Mouse (Mus musculus): ENCODE data around the gene Fgf11. TPM values are rescaled to one million over a fixed set of nuclear protein-coding genes. Genes with fewer than 3 reads are reported as not detected.
A peak's percentile ranks its signal among the peaks of the same experiment; 100 is the strongest.

The Fgf11 gene
- total RNA-seq, 1 experiment from 2014 or later: not detected

- no peak for ATAC-seq (ENCODE audit: extremely low read depth, insufficient number of reproducible peaks, low FRiP score, poor library complexity, severe bottlenecking)
Measured at GRCm38 (mm10) chr11:69793429-69793828, 8.2 kb downstream of the Fgf11 start.

- ATAC-seq (ENCODE audit: extremely low read depth, insufficient number of reproducible peaks, low FRiP score, poor library complexity, severe bottlenecking): no peak
Measured at GRCm38 (mm10) chr11:69791420-69791819, 10.2 kb downstream of the Fgf11 start.

- ATAC-seq (ENCODE audit: extremely low read depth, insufficient number of reproducible peaks, low FRiP score, poor library complexity, severe bottlenecking): no peak
Measured at GRCm38 (mm10) chr11:69789431-69789830, 12.2 kb downstream of the Fgf11 start.

GRCm38 (mm10) chr11:69787306-69787705, 14.4 kb downstream of the Fgf11 start:
- ATAC-seq (ENCODE audit: extremely low read depth, insufficient number of reproducible peaks, low FRiP score, poor library complexity, severe bottlenecking): no peak

GRCm38 (mm10) chr11:69784793-69785272, 16.8 kb downstream of the Fgf11 start:
- ATAC-seq (ENCODE audit: extremely low read depth, insufficient number of reproducible peaks, low FRiP score, poor library complexity, severe bottlenecking): no peak

GRCm38 (mm10) chr11:69781828-69782227, 19.8 kb downstream of the Fgf11 start:
- no peak for ATAC-seq (ENCODE audit: extremely low read depth, insufficient number of reproducible peaks, low FRiP score, poor library complexity, severe bottlenecking)

- no peak for ATAC-seq (ENCODE audit: extremely low read depth, insufficient number of reproducible peaks, low FRiP score, poor library complexity, severe bottlenecking)
Measured at GRCm38 (mm10) chr11:69778985-69779384, 22.7 kb downstream of the Fgf11 start.

- no peak for ATAC-seq (ENCODE audit: extremely low read depth, insufficient number of reproducible peaks, low FRiP score, poor library complexity, severe bottlenecking)
Measured at GRCm38 (mm10) chr11:69778258-69778982, 23.2 kb downstream of the Fgf11 start.

- peak; percentile 14; the same call in 1 of the 2 replicates for ATAC-seq (ENCODE audit: extremely low read depth, insufficient number of reproducible peaks, low FRiP score, poor library complexity, severe bottlenecking)
Measured at GRCm38 (mm10) chr11:69777504-69778257, 24.0 kb downstream of the Fgf11 start.

- ATAC-seq (ENCODE audit: extremely low read depth, insufficient number of reproducible peaks, low FRiP score, poor library complexity, severe bottlenecking): no peak
Measured at GRCm38 (mm10) chr11:69776488-69776887, 25.2 kb downstream of the Fgf11 start.

- ATAC-seq (ENCODE audit: extremely low read depth, insufficient number of reproducible peaks, low FRiP score, poor library complexity, severe bottlenecking): no peak
Measured at GRCm38 (mm10) chr11:69775716-69776115, 25.9 kb downstream of the Fgf11 start.

GRCm38 (mm10) chr11:69774961-69775360, 26.7 kb downstream of the Fgf11 start:
- peak; percentile 43; the same call in 1 of the 2 replicates for ATAC-seq (ENCODE audit: extremely low read depth, insufficient number of reproducible peaks, low FRiP score, poor library complexity, severe bottlenecking)

GRCm38 (mm10) chr11:69767625-69767909, 34.1 kb downstream of the Fgf11 start:
- ATAC-seq (ENCODE audit: extremely low read depth, insufficient number of reproducible peaks, low FRiP score, poor library complexity, severe bottlenecking): no peak

GRCm38 (mm10) chr11:69766872-69767624, 34.6 kb downstream of the Fgf11 start:
- no peak for ATAC-seq (ENCODE audit: extremely low read depth, insufficient number of reproducible peaks, low FRiP score, poor library complexity, severe bottlenecking)

- peak; percentile 58; the same call in 1 of the 2 replicates for ATAC-seq (ENCODE audit: extremely low read depth, insufficient number of reproducible peaks, low FRiP score, poor library complexity, severe bottlenecking)
Measured at GRCm38 (mm10) chr11:69766126-69766609, 35.5 kb downstream of the Fgf11 start.

GRCm38 (mm10) chr11:69765221-69766125, 36.2 kb downstream of the Fgf11 start, which contains the start of gene Zbtb4:
Gene Zbtb4, plus strand, starts transcription at chr11:69765912.
- peak; percentile 36 for ATAC-seq (ENCODE audit: extremely low read depth, insufficient number of reproducible peaks, low FRiP score, poor library complexity, severe bottlenecking)

- no peak for ATAC-seq (ENCODE audit: extremely low read depth, insufficient number of reproducible peaks, low FRiP score, poor library complexity, severe bottlenecking)
Measured at GRCm38 (mm10) chr11:69763551-69763950, 38.1 kb downstream of the Fgf11 start.

- no peak for ATAC-seq (ENCODE audit: extremely low read depth, insufficient number of reproducible peaks, low FRiP score, poor library complexity, severe bottlenecking)
Measured at GRCm38 (mm10) chr11:69761868-69762267, 39.8 kb downstream of the Fgf11 start, which contains the start of gene Slc35g3. Gene Slc35g3, minus strand, starts transcription at chr11:69761968.

Data from neutrophil, adult 5-6 weeks (primary cell).